Mouse (Mus musculus): Measurements from ENCODE around the gene Tfap2a. TPM values are rescaled to one million over a fixed set of nuclear protein-coding genes. Genes with fewer than 3 reads are reported as not detected.

The Tfap2a gene
- total and polyA plus RNA-seq, 2 experiments from 2014 or later, result 0.69 TPM; not detected in 1

- Histone ChIP-seq H3K27ac (ENCODE audit: low read depth) (no peak overlapping the region), H3K9me3 (replicated peaks; ENCODE audit: control insufficient read depth, low read length) (no peaks in the 10 kb centered on the region), H3K4me3 (ENCODE audit: low read depth, low read length) (no peak overlapping the region), H3K36me3 (replicated peaks; ENCODE audit: control insufficient read depth, insufficient read depth, low read length) (no peaks in the 10 kb centered on the region), H3K9ac (replicated peaks; ENCODE audit: low read depth, low read length) (no peak overlapping the region), H3K27me3 (ENCODE audit: control insufficient read depth, insufficient read depth, low read length) (peaks cover 100% of the 10 kb centered on the region), H3K4me1 (ENCODE audit: control insufficient read depth, insufficient read depth) (no peaks in the 10 kb centered on the region), H3K4me2 (ENCODE audit: low read depth, low read length) (no peak overlapping the region)
- TF ChIP-seq CTCF (IDR thresholded peaks at IDR 0.05; ENCODE audit: low read depth) (no peak), EP300 (IDR thresholded peaks at IDR 0.05; ENCODE audit: low read depth) (no peak)
- ATAC-seq (ENCODE audit: insufficient read depth, low read depth) (no peak), DNase-seq (ENCODE audit: low spot score) (no peak)
- WGBS, result under 1% methylated on average over 21 of the region's 22 CpGs
These were observed 415 bp downstream of the Tfap2a start for GRCm38 (mm10) chr13:40737761-40738160.

DNA sequence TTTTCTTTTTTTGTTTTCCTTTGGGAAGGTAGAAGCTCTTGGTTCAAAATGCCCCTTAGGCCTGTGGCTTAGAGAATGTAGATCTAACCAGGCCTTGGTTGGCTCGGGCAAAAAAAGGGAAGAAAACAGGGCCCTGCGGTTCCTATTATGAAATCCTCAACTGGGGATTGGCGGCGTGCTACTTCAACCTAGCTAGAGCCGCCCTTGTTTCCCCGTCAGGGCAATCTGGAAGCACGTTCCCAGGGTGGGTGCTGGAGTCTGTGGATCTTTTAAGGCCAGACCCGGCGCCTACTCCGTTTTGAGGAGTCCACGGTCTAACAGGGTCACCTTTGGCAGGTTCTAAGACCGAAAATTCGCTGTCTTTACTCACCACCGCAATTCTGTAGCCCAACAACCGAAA is 1.1 kb downstream of the Tfap2a start:
- no peaks in the 10 kb centered on the region for H3K9me3 ChIP-seq (replicated peaks; ENCODE audit: control insufficient read depth, low read length)
- no peak for ATAC-seq (ENCODE audit: insufficient read depth, low read depth)
- no peak for DNase-seq (ENCODE audit: low spot score)
- no peak overlapping the region for H3K27ac ChIP-seq (ENCODE audit: low read depth)
- H3K27me3 ChIP-seq (ENCODE audit: control insufficient read depth, insufficient read depth, low read length), result peaks cover 100% of the 10 kb centered on the region
- no peak overlapping the region for H3K9ac ChIP-seq (replicated peaks; ENCODE audit: low read depth, low read length)
- H3K36me3 ChIP-seq (replicated peaks; ENCODE audit: control insufficient read depth, insufficient read depth, low read length), result no peaks in the 10 kb centered on the region
- WGBS, result 33% methylated on average over 15 of the region's 15 CpGs
- no peak for TF ChIP-seq EP300 (IDR thresholded peaks at IDR 0.05; ENCODE audit: low read depth)
- TF ChIP-seq CTCF (IDR thresholded peaks at IDR 0.05; ENCODE audit: low read depth), result no peak
- H3K4me3 ChIP-seq (ENCODE audit: low read depth, low read length), result no peak overlapping the region
- H3K4me2 ChIP-seq (ENCODE audit: low read depth, low read length), result no peak overlapping the region
- H3K4me1 ChIP-seq (ENCODE audit: control insufficient read depth, insufficient read depth), result no peaks in the 10 kb centered on the region

DNA sequence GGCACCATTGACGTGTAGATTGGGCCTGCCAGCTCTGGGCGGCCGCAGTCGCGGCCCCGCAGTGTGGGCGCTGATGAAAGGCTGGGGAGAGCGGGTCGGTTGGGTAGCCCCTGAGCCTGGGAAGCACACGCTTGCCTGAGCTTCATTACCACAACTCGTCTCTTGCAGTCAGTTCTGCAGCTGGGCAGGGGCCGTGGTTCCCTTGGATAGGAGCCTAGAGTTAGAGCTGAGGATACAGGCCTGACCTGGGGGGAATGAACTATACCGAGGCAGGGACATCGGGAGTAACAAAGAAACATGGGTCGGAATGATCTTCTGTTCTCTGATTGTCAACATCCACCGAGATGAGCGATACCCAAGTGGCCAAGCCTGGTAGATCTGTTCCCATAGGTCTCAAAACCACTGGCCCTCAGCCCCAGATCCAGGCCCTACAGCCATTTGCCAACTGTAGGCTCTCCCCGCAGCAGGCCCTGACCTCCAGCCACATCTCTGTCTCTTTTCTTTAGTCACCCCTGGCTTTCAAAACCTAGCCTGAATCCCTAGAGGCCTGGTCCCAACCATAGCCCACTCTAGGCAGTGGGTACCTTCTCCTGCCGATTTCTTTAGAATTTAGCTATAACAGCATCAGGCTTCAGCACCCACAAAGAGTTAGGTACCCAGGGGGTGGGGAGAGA is 1.9 kb downstream of the Tfap2a start:
- peaks cover 100% of the 10 kb centered on the region for H3K27me3 ChIP-seq (ENCODE audit: control insufficient read depth, insufficient read depth, low read length)
- H3K9me3 ChIP-seq (replicated peaks; ENCODE audit: control insufficient read depth, low read length), result no peaks in the 10 kb centered on the region
- no peaks in the 10 kb centered on the region for H3K36me3 ChIP-seq (replicated peaks; ENCODE audit: control insufficient read depth, insufficient read depth, low read length)
- WGBS, result 46% methylated on average over 19 of the region's 19 CpGs
- ATAC-seq (ENCODE audit: insufficient read depth, low read depth) (no peak), DNase-seq (ENCODE audit: low spot score) (no peak)
- H3K4me1 ChIP-seq (ENCODE audit: control insufficient read depth, insufficient read depth), result no peaks in the 10 kb centered on the region
- H3K4me2 ChIP-seq (ENCODE audit: low read depth, low read length), result peak overlapping the region; percentile 30; the same call in 1 of the 2 replicates
- TF ChIP-seq CTCF (IDR thresholded peaks at IDR 0.05; ENCODE audit: low read depth), result no peak
- no peak for TF ChIP-seq EP300 (IDR thresholded peaks at IDR 0.05; ENCODE audit: low read depth)
- H3K4me3 ChIP-seq (ENCODE audit: low read depth, low read length), result peak overlapping the region; percentile 25
- no peak overlapping the region for H3K9ac ChIP-seq (replicated peaks; ENCODE audit: low read depth, low read length)
- H3K27ac ChIP-seq (ENCODE audit: low read depth), result no peak overlapping the region

- H3K4me2 ChIP-seq (ENCODE audit: low read depth, low read length), result peak overlapping the region; percentile 30
- H3K4me1 ChIP-seq (ENCODE audit: control insufficient read depth, insufficient read depth), result no peaks in the 10 kb centered on the region
- DNase-seq (ENCODE audit: low spot score) (no peak), ATAC-seq (ENCODE audit: insufficient read depth, low read depth) (no peak)
- TF ChIP-seq EP300 (IDR thresholded peaks at IDR 0.05; ENCODE audit: low read depth) (no peak), CTCF (IDR thresholded peaks at IDR 0.05; ENCODE audit: low read depth) (no peak)
- H3K4me3 ChIP-seq (ENCODE audit: low read depth, low read length), result peak overlapping the region; percentile 25
- no peak overlapping the region for H3K27ac ChIP-seq (ENCODE audit: low read depth)
- no peaks in the 10 kb centered on the region for H3K9me3 ChIP-seq (replicated peaks; ENCODE audit: control insufficient read depth, low read length)
- H3K36me3 ChIP-seq (replicated peaks; ENCODE audit: control insufficient read depth, insufficient read depth, low read length), result no peaks in the 10 kb centered on the region
- WGBS, result 31% methylated on average over 17 of the region's 17 CpGs
- H3K9ac ChIP-seq (replicated peaks; ENCODE audit: low read depth, low read length), result no peak overlapping the region
- peaks cover 100% of the 10 kb centered on the region for H3K27me3 ChIP-seq (ENCODE audit: control insufficient read depth, insufficient read depth, low read length)
These were observed 2.6 kb downstream of the Tfap2a start for GRCm38 (mm10) chr13:40735416-40736106.

- no peak overlapping the region for H3K9ac ChIP-seq (replicated peaks; ENCODE audit: low read depth, low read length)
- ATAC-seq (ENCODE audit: insufficient read depth, low read depth), result no peak
- no peak overlapping the region for H3K27ac ChIP-seq (ENCODE audit: low read depth)
- peaks cover 99% of the 10 kb centered on the region for H3K27me3 ChIP-seq (ENCODE audit: control insufficient read depth, insufficient read depth, low read length)
- H3K4me3 ChIP-seq (ENCODE audit: low read depth, low read length), result peak overlapping the region; percentile 33
- peak overlapping the region; percentile 46 for H3K4me2 ChIP-seq (ENCODE audit: low read depth, low read length)
- no peaks in the 10 kb centered on the region for H3K9me3 ChIP-seq (replicated peaks; ENCODE audit: control insufficient read depth, low read length)
- DNase-seq (ENCODE audit: low spot score), result no peak
- TF ChIP-seq CTCF (IDR thresholded peaks at IDR 0.05; ENCODE audit: low read depth) (no peak), EP300 (IDR thresholded peaks at IDR 0.05; ENCODE audit: low read depth) (no peak)
- WGBS, result 3% methylated on average over 33 of the region's 33 CpGs
- no peaks in the 10 kb centered on the region for H3K4me1 ChIP-seq (ENCODE audit: control insufficient read depth, insufficient read depth)
- H3K36me3 ChIP-seq (replicated peaks; ENCODE audit: control insufficient read depth, insufficient read depth, low read length), result no peaks in the 10 kb centered on the region
These were observed 3.7 kb downstream of the Tfap2a start for GRCm38 (mm10) chr13:40734316-40734965.

Data from heart, postnatal 0 days (tissue).